Mouse (Mus musculus): ENCODE data around the gene Fgd5.
"Not testable (repeated sequence)": the region's sequence is repeated elsewhere in the genome, so short reads cannot be mapped to it uniquely, and the experiment has no call there.

The Fgd5 gene

DNA sequence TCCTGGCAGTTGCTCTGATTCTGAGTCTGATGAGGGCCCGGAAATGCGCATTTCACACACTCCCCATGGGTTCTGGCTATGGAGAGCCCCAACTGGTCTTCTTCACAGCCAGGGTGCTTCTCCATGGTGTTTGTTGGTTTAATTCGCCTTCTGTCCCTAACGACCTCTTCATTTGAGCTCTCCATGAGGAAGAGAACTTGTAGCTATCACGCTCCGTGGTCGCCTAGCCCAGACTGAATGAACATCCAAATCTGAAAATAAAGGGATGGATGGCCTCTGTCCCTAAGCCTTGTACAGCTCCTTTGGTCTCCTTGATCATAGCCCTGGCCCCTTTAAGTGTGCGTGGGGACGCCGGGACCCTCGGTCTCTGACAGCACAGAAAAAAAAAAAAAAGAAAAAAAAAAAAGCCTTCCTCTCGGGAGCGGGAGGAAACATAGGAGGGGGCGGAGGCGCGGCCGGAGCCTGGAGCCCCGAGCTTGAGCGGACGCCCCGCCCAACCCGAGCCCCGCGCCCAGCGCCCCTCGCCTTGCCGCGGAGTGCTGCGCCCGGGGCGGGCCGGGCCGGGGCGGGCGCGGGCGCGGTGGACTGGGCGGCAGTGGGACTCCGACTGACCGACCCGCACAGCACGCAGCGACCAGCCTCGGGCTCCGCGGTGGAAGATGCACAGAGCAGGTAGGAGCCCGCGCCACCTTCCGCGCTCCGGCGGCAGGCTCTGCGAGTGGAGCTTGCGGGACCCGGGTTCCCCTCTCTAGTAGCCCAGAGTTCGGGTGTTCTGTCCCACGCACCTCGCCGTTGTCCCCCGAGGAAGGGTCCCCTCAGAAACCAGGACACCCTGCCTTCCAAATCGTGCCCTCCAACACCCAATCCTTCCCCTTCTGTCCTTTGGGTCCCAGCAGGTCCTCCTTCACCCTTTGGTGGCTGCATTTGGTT is at the start of gene Fgd5:
Gene Fgd5, plus strand, starts transcription at position 508 of the 930 bp plus-strand sequence.
- DNase-seq (ENCODE audit: extremely low spot score) = peak; percentile 52

DNA sequence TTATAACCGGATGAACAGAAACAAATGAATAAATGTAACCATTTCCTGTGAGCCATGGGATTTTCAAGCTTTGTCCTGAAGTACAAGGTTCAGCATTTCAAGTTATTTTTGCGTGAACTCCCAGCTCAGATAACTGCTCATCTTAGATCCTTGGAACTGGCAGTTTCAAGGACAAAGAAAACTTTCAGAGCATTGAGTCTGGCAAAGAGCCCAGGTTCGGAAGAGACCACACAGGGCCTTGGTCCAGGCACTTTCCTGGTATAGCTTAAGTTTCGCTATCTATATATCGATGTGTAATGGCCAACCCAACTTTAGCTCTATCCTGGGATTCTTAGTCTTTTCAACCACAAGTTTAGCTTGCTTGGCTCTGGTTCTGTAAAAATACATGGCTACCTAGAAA is 47.4 kb upstream of the Fgd5 start:
- no peak for DNase-seq (ENCODE audit: extremely low spot score)

DNA sequence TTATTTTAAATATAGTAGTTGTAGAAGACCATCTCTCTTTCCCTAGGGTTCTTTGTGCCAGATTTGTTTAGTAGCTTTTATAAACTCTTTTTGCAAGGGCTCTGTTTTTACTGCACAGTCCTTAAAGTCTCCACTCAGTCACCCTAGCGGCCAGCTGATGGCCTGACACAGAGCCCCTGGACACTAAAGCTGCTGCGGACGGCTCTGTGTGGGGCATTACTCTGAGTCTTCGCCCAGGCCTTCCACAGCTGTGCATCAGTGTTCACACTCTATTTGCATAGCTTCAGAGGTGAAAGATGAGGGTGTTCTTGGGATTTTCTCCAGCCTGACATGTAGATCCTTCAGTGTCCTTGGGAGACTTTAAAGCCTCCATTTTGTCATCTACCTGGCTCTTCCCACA is 40.2 kb upstream of the Fgd5 start:
- no peak for DNase-seq (ENCODE audit: extremely low spot score)

- DNase-seq (ENCODE audit: extremely low spot score) = no peak
Measured at GRCm38 (mm10) chr6:91948426-91948825, 30.3 kb upstream of the Fgd5 start.

GRCm38 (mm10) chr6:91958015-91958414 is 20.7 kb upstream of the Fgd5 start:
- DNase-seq (ENCODE audit: extremely low spot score) = not testable (repeated sequence)

DNA sequence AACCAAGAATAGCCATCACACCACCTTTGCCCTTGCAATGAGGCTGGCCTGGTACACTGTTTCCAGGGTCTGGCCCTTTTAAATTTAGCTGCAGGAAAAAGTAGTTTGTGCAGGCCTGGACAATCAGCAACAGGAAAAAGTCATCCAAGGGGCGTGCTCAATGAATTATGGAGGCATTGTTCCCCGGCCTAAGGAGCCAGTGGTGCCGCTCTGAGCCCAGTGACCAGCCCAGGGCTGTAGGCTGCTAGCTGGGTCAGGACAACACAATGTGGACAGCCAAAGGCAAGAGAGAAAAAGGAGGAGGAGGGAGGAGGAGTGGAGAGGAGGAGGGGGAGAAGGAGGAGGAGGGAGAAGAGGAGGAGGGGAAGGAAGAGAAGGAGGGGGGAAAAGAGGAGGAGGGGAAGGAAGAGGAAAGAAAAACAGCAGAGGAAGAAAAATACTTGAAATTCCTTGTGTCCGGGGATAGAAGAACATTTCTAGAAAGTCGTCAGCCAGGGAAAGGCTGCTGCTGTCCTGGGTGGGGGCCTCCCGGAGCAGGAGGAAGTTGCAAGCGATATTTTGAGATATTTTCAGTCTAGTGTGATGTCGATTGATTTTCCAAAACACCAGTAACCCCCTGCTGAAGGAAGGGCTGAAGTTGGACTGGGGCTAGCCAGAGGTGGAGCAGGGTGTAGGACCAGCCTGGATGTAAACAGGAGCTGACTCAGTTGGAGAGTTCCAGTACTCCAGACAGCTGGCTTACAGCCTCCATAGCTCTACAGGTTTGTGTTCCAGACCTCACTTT is 18.5 kb upstream of the Fgd5 start:
- DNase-seq (ENCODE audit: extremely low spot score) = peak; percentile 17

- DNase-seq (ENCODE audit: extremely low spot score) = no peak
Measured at GRCm38 (mm10) chr6:91963429-91963828, 15.2 kb upstream of the Fgd5 start.

DNA sequence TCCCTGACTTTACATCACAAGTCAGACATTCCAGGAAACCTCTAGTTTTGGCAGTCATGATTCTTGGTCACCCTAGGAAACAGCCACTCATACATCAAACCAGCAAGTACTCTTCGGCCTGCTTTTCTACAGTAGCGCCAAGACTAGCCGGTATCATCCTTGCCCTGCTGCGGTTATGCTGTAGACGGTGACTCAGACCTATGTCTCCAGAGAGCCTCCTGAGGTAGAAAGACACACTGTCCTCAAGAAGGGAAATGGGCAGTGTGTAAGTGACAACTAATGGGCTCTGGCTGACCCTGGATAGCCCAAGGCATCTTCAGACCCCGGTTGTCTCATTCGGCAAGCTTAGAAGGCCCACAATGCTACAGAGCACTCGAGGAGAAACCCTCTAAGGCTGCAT is 13.6 kb upstream of the Fgd5 start:
- DNase-seq (ENCODE audit: extremely low spot score) = no peak

GRCm38 (mm10) chr6:91966006-91966405 is 12.7 kb upstream of the Fgd5 start:
- DNase-seq (ENCODE audit: extremely low spot score) = no peak

DNA sequence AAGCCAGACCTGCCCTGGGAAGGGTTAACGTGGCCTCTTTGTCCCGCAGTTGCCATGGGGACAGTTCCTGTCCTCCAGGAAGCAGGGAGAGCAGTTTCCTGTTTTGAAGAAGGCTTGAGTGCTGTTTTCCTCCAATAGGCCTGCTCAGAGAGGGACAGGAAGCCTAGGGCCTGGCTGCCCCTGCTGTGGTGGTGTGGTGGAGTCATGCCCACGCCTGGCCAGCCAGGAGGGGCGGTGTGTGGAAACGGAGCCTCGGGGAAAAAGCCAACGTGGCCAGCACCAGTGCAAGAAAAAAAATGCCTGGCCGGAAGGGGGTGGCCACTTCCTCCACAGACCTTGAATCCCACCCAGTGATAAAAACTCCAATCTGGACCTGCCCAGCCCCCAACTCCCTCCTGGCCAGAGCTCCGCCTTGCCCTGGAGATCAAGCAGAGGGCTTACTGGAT is 6.5 kb upstream of the Fgd5 start:
- peak; percentile 47 for DNase-seq (ENCODE audit: extremely low spot score)

GRCm38 (mm10) chr6:91973972-91974371 is 4.7 kb upstream of the Fgd5 start:
- DNase-seq (ENCODE audit: extremely low spot score) = no peak

GRCm38 (mm10) chr6:91979301-91979996 is 771 bp downstream of the Fgd5 start:
- DNase-seq (ENCODE audit: extremely low spot score) = peak; percentile 17

DNA sequence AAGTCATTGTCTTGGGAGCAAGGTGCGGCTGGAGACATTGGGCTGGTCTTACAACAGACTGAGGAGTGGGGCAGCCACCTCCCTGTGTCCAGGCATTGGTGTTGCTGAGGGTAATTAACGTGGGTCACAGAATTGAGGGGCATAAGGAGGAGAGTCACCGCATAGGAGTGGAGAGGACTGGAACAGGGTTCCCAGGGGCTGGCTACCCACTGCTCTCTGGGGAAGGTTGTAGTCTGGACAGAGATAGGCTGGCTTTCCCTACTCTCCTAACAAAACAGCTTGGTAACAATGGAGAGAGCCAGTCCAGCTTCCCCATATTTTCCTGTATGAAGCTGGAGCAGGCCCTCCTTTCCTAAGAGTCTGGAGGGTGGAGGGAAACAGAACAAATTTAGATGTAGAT is 1.3 kb downstream of the Fgd5 start:
- DNase-seq (ENCODE audit: extremely low spot score) = no peak

DNA sequence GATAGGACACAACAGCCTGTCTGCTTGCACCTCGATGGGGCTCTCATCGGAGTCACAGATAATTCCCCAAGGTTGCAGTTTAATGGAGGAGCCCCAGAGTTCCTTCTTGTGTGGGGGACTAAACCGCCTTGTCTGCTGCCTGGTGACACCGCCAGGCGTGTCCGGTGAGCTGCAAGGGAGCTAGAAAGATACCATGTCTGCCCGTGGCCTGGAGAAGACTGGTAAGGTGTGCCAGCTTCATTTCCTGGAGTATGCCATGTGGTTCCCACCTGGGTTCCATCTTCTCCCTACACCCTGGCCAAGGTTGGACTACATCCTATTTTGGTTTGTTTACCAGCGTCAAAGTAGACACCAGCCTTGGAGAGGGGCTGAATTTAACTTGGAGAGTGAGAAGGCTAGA is 11.4 kb downstream of the Fgd5 start:
- DNase-seq (ENCODE audit: extremely low spot score) = no peak

DNA sequence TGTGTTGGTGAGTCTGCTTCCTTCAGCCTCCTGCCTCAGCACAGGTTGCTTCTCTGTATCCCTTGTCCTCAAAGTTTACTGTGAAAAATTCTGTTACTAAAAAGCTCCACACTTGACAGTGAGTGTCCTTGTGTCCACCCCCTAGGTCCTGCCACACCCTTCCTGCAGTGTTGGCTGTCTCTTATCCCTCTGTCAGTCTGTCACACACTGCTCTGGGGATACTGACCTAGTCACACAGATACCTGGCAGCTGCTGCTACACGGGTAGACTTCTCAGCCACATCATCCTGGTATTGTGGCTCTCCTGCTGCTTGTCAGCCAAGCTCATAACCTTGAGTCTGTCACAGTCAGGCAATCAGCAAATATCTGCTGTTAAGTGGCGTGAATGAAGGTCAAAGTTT is 14.1 kb downstream of the Fgd5 start:
- DNase-seq (ENCODE audit: extremely low spot score) = no peak

GRCm38 (mm10) chr6:91993795-91994505 is 15.3 kb downstream of the Fgd5 start:
- DNase-seq (ENCODE audit: extremely low spot score) = no peak

DNA sequence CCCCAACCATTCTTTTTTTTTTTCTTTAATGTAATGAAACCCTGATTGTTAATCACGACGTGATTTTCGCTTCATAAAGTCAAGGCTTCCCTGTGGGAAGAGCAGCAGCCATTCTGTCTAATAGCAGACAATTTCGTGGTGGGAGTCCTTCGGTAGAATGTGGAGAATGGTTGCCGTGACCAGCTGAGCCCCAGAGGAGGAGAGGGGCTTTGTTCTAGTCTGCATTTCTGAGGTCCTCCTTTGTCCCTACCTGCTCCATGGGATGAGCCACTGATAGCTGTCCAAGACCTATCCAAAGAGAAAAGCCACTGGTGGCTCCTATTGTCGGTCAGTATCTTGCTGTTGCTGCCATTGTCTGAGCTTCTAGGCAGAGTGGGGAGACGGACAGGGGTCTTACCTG is 17.4 kb downstream of the Fgd5 start:
- no peak for DNase-seq (ENCODE audit: extremely low spot score)

- no peak for DNase-seq (ENCODE audit: extremely low spot score)
Measured at GRCm38 (mm10) chr6:92002558-92003285, 24.0 kb downstream of the Fgd5 start.

DNA sequence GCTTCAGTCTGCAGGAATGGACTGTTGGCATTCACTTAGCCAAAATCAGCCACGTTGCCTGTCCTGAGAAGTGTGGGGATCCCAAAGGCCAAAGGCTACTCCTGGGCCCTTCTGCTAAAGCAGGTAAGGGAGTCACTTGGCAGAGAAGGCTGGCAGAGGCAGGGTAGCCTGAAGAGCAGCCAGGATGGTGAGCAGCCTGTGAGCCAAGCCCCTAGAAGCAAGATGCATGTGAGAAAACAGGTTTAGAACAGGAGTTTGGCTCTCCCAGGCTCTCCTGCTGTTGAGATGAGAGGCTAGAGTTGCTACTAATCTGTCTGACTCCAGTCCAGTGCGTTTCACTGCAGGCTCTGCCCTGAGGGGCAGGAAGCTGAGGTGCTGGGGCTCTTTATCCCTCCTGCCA is 25.0 kb downstream of the Fgd5 start:
- DNase-seq (ENCODE audit: extremely low spot score) = no peak

DNA sequence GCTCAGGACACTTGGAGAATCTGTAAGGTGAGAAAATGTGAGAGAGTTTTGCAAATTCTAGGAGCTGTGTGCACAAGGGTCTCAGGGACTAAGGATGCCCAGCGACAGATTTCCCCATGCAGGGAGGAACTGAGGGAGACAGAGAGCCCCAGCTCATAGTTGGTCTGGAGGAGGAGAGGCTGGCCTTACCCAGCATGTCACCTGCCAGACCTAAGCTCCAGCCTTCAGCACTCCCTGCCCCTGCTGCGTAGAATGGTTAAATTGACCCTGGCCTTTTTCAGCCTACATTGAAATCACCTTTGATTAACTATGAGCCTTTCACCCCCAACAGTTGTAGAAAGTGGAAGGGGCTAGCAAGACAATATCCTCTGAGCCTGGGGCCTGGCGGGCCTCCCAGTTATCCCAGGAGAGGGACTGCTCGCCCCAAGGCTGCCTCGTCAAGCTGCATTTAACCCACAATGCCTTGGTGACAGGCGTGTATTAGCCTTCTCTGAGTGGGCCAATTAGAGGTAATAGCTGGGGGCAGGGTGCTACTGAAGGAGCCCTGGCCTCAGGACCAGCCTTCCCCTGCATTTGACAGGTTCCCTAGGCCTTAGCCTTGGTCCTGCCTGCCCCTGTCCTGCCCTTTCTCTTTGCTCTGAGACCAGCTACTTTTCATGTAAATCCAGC is 25.6 kb downstream of the Fgd5 start:
- DNase-seq (ENCODE audit: extremely low spot score) = peak; percentile 10

All from embryo, embryonic 9.5 days (tissue).